Mouse (Mus musculus): Measurements from ENCODE around the gene Sf1.
A peak's percentile ranks its signal among the peaks of the same experiment; 100 is the strongest.

Gene Sf1

GRCm38 (mm10) chr19:6398447-6399284 is 35.2 kb downstream of the Sf1 start:
- DNase-seq (ENCODE audit: low spot score), result peak; percentile 52

- DNase-seq (ENCODE audit: low spot score), result no peak
These were observed 36.0 kb downstream of the Sf1 start, which contains the start of gene Rasgrp2 for GRCm38 (mm10) chr19:6399285-6400095. Gene Rasgrp2 (plus strand): TSS chr19:6399340.

- DNase-seq (ENCODE audit: low spot score), result no peak
These were observed 36.9 kb downstream of the Sf1 start for GRCm38 (mm10) chr19:6400096-6401086.

- DNase-seq (ENCODE audit: low spot score), result peak; percentile 59
These were observed 37.8 kb downstream of the Sf1 start for GRCm38 (mm10) chr19:6401131-6401815.

GRCm38 (mm10) chr19:6401951-6402350 is 38.5 kb downstream of the Sf1 start:
- no peak for DNase-seq (ENCODE audit: low spot score)

GRCm38 (mm10) chr19:6403869-6404268 is 40.4 kb downstream of the Sf1 start:
- DNase-seq (ENCODE audit: low spot score), result no peak

GRCm38 (mm10) chr19:6405433-6405832 is 41.9 kb downstream of the Sf1 start:
- DNase-seq (ENCODE audit: low spot score), result no peak

GRCm38 (mm10) chr19:6407109-6407508 is 43.6 kb downstream of the Sf1 start:
- DNase-seq (ENCODE audit: low spot score), result no peak

GRCm38 (mm10) chr19:6407816-6408510 is 44.5 kb downstream of the Sf1 start:
- no peak for DNase-seq (ENCODE audit: low spot score)

- no peak for DNase-seq (ENCODE audit: low spot score)
These were observed 45.3 kb downstream of the Sf1 start for GRCm38 (mm10) chr19:6408749-6409148.

GRCm38 (mm10) chr19:6409176-6409575 is 45.7 kb downstream of the Sf1 start:
- no peak for DNase-seq (ENCODE audit: low spot score)

GRCm38 (mm10) chr19:6409936-6410335 is 46.4 kb downstream of the Sf1 start:
- no peak for DNase-seq (ENCODE audit: low spot score)

GRCm38 (mm10) chr19:6412798-6413197 is 49.3 kb downstream of the Sf1 start:
- DNase-seq (ENCODE audit: low spot score), result no peak

- no peak for DNase-seq (ENCODE audit: low spot score)
These were observed 52.0 kb downstream of the Sf1 start for GRCm38 (mm10) chr19:6415454-6415853.

- no peak for DNase-seq (ENCODE audit: low spot score)
These were observed 52.8 kb downstream of the Sf1 start for GRCm38 (mm10) chr19:6416124-6416770.

- no peak for DNase-seq (ENCODE audit: low spot score)
These were observed 53.6 kb downstream of the Sf1 start for GRCm38 (mm10) chr19:6416894-6417761.

GRCm38 (mm10) chr19:6418233-6418879 is 54.9 kb downstream of the Sf1 start, which contains the start of gene Nrxn2:
Gene Nrxn2 (plus strand): TSS chr19:6418731.
- DNase-seq (ENCODE audit: low spot score), result no peak

GRCm38 (mm10) chr19:6418984-6419692 is 55.6 kb downstream of the Sf1 start:
- no peak for DNase-seq (ENCODE audit: low spot score)

Data from urinary bladder, postnatal 10 days (tissue).